Mouse (Mus musculus) hindbrain, embryonic 12.5 days (tissue): Measurements from ENCODE around the gene Zfp101. TPM values are rescaled to one million over a fixed set of nuclear protein-coding genes. Genes with fewer than 3 reads are reported as not detected.

Experiments
- polyA plus RNA-seq: library from polyadenylated mRNA; unstranded; fragments of >200 nt; fragmentation: Nextera tagmentation; extraction: Ambion mirVana; gene quantifications from 2 replicates; pipeline ENCODE4 v1.2.1, GENCODE M21; 2016

The Zfp101 gene
- polyA plus RNA-seq, 1 experiment from 2014 or later, result 22.4 TPM

Other genes starting within 250 kb of the Zfp101 start
- gene Olfr55, start 226.2 kb downstream of the Zfp101 start, polyA plus RNA-seq, result not detected in 2 replicates
- gene Olfr239, start 203.3 kb downstream of the Zfp101 start, polyA plus RNA-seq, result 0.05 TPM in 1 of 2 replicates, not detected in the other
- not detected in 2 replicates for gene Olfr1564, start 173.0 kb downstream of the Zfp101 start, polyA plus RNA-seq
- 20.4 and 21.8 TPM in 2 replicates for gene Zfp955a, start 139.5 kb downstream of the Zfp101 start, polyA plus RNA-seq
- 0.03 TPM in 1 of 2 replicates, not detected in the other for gene Olfr63, start 130.0 kb downstream of the Zfp101 start, polyA plus RNA-seq
- 14.3 and 15.6 TPM in 2 replicates for gene Zfp955b, start 105.1 kb downstream of the Zfp101 start, polyA plus RNA-seq
- gene Zfp81, start 35.8 kb downstream of the Zfp101 start, polyA plus RNA-seq, result 12.6 and 13.7 TPM in 2 replicates
- gene Actl9, start 38.3 kb upstream of the Zfp101 start, polyA plus RNA-seq, result not detected in 2 replicates
- gene Adamts10, start 129.6 kb upstream of the Zfp101 start, polyA plus RNA-seq, result 67.1 and 73.8 TPM in 2 replicates
- gene Myo1f, start 161.1 kb upstream of the Zfp101 start, polyA plus RNA-seq, result 2.1 and 2.6 TPM in 2 replicates
- gene Zfp414, start 234.4 kb upstream of the Zfp101 start, polyA plus RNA-seq, result 47.6 and 48.1 TPM in 2 replicates
- 0.45 and 1.0 TPM in 2 replicates for gene Pram1, start 243.4 kb upstream of the Zfp101 start, polyA plus RNA-seq